Mouse (Mus musculus) kidney, adult 9 months (tissue): Measurements from ENCODE around the gene Rnf44.

ENCODE experiments used
- DNase-seq: peaks from one replicate; pipeline ENCODE4 v3.0.0; 2022

Gene Rnf44

GRCm38 (mm10) chr13:54693558-54694347 lies at the start of gene Rnf44:
Gene Rnf44, minus strand, starts transcription at chr13:54693907.
- DNase-seq: peak; percentile 99

- no peak for DNase-seq
These were observed 44.5 kb upstream of the Rnf44 start for GRCm38 (mm10) chr13:54738213-54738601.

- DNase-seq: no peak
These were observed 43.9 kb upstream of the Rnf44 start for GRCm38 (mm10) chr13:54737488-54738212.

GRCm38 (mm10) chr13:54736931-54737330 lies 43.2 kb upstream of the Rnf44 start:
- no peak for DNase-seq

- DNase-seq: no peak
These were observed 32.4 kb upstream of the Rnf44 start for GRCm38 (mm10) chr13:54726131-54726530.

GRCm38 (mm10) chr13:54723143-54723542 lies 29.4 kb upstream of the Rnf44 start:
- no peak for DNase-seq

GRCm38 (mm10) chr13:54716916-54717315 lies 23.2 kb upstream of the Rnf44 start:
- DNase-seq: peak; percentile 35

- no peak for DNase-seq
These were observed 21.3 kb upstream of the Rnf44 start for GRCm38 (mm10) chr13:54714996-54715395.

- no peak for DNase-seq
These were observed 20.7 kb upstream of the Rnf44 start for GRCm38 (mm10) chr13:54714393-54714792.

- DNase-seq: no peak
These were observed 17.2 kb upstream of the Rnf44 start for GRCm38 (mm10) chr13:54710866-54711265.

GRCm38 (mm10) chr13:54704890-54705289 lies 11.2 kb upstream of the Rnf44 start:
- no peak for DNase-seq

- no peak for DNase-seq
These were observed 8.8 kb upstream of the Rnf44 start for GRCm38 (mm10) chr13:54702507-54702906.

- peak; percentile 90 for DNase-seq
These were observed 7.5 kb upstream of the Rnf44 start, which contains the start of gene Cdhr2 for GRCm38 (mm10) chr13:54701243-54701642. Gene Cdhr2, plus strand, starts transcription at chr13:54701461.

GRCm38 (mm10) chr13:54695479-54696230 lies 1.9 kb upstream of the Rnf44 start:
- DNase-seq: peak; percentile 55

- peak; percentile 95 for DNase-seq
These were observed 797 bp upstream of the Rnf44 start for GRCm38 (mm10) chr13:54694348-54695060.

- peak; percentile 41 for DNase-seq
These were observed 773 bp downstream of the Rnf44 start for GRCm38 (mm10) chr13:54692711-54693557.

GRCm38 (mm10) chr13:54691737-54692136 lies 2.0 kb downstream of the Rnf44 start:
- DNase-seq: peak; percentile 23

- DNase-seq: no peak
These were observed 3.5 kb downstream of the Rnf44 start for GRCm38 (mm10) chr13:54690151-54690740.

- DNase-seq: peak; percentile 98
These were observed 5.9 kb downstream of the Rnf44 start for GRCm38 (mm10) chr13:54687575-54688424.

GRCm38 (mm10) chr13:54687096-54687495 lies 6.6 kb downstream of the Rnf44 start:
- DNase-seq: peak; percentile 83
